Mouse (Mus musculus): ENCODE results near the gene Trcg1.

DNA sequence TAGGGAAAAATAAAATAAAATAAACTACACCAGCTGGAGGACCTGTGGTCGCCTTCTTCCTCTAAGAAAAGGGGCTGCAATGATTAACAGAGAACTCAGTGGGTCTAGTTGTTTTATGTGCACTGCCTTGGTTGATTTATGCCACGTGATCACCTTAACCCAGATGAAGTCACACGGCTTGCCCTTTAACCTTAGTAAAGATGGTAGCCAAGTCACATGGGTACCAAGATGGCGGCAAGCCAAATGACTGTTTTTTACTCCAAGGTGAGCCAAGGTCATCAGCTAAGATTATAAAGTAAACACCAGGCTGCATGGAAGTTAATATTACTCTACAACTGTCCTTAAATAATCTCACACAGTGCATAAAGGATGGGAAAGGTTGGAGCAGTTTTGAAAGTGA, 6.6 kb upstream of the Trcg1 start:
- TF ChIP-seq CTCF (IDR thresholded peaks at IDR 0.05; ENCODE audit: borderline replicate concordance, insufficient read depth, low read depth, low read length) (no peak), POLR2A (IDR thresholded peaks at IDR 0.05; ENCODE audit: borderline replicate concordance, insufficient read depth, low read length) (no peak)

Measured in cerebellum, adult 2 months (tissue).